Mouse (Mus musculus) forebrain, embryonic 16.5 days (tissue): ENCODE results near the gene Gjc1. TPM values are rescaled to one million over a fixed set of nuclear protein-coding genes. Genes with fewer than 3 reads are reported as not detected.

ENCODE experiments used
- ATAC-seq: fragments of 200-750 bp; cut with Nextera tagmentation; 2 replicates; pipeline ENCODE4 v1.8.0; 2017; ENCODE audit warnings: mild to moderate bottlenecking, moderate library complexity
- H3K27ac ChIP-seq: fragments of 300-500 bp; sonication (generic); 2 replicates; pipeline ENCODE4 v1.5.1; 2014; ENCODE audit warnings: low read length, control low read depth
- H3K27me3 ChIP-seq: fragments of 300-500 bp; sonication (generic); replicated peaks from 2 replicates; pipeline ENCODE4 v1.6.1; 2014; ENCODE audit warnings: low read length; ENCODE audit not compliant: control insufficient read depth, insufficient read depth
- H3K36me3 ChIP-seq: fragments of 300-500 bp; sonication (generic); 2 replicates; pipeline ENCODE4 v1.6.1; 2014; ENCODE audit not compliant: control insufficient read depth, insufficient read depth
- H3K4me1 ChIP-seq: fragments of 300-500 bp; sonication (generic); replicated peaks from 2 replicates; pipeline ENCODE4 v1.6.1; 2014; ENCODE audit warnings: low read length; ENCODE audit not compliant: control insufficient read depth, insufficient read depth
- H3K4me2 ChIP-seq: fragments of 300-500 bp; sonication (generic); 2 replicates; pipeline ENCODE4 v1.6.1; 2014; ENCODE audit warnings: mild to moderate bottlenecking, low read length, control low read depth
- H3K4me3 ChIP-seq: fragments of 300-500 bp; sonication (generic); replicated peaks from 2 replicates; pipeline ENCODE4 v1.5.1; 2014; ENCODE audit warnings: mild to moderate bottlenecking, low read length, control low read depth
- H3K9ac ChIP-seq: fragments of 300-500 bp; sonication (generic); replicated peaks from 2 replicates; pipeline ENCODE4 v1.6.1; 2014; ENCODE audit warnings: low read depth, low read length, control low read depth
- H3K9me3 ChIP-seq: fragments of 300-500 bp; sonication (generic); 2 replicates; pipeline ENCODE4 v1.6.1; 2016; ENCODE audit warnings: low read length; ENCODE audit not compliant: control insufficient read depth
- WGBS: fragments of 180-500 bp; shearing (Covaris S2); extraction: QIAGEN DNeasy Blood & Tissue Kit; methylation state at CpG from one replicate; pipeline ENCODE4 v1.1.7; 2014; 5-methylcytosine and 5-hydroxymethylcytosine counted together
- polyA plus RNA-seq: library from polyadenylated mRNA; unstranded; fragments of >200 nt; fragmentation: Nextera tagmentation; extraction: Ambion mirVana; gene quantifications from 2 replicates; pipeline ENCODE4 v1.2.1, GENCODE M21; 2015

The Gjc1 gene
- polyA plus RNA-seq, 1 experiment from 2014 or later, result 41.9 TPM

- Histone ChIP-seq H3K27me3 (no peaks in the 10 kb centered on the region), H3K9me3 (no peaks in the 10 kb centered on the region), H3K4me3 (no peak overlapping the region), H3K4me2 (no peak overlapping the region; the same call in 1 of the 2 replicates), H3K9ac (peak overlapping the region; percentile 56), H3K27ac (no peak overlapping the region), H3K4me1 (peaks cover 25% of the 10 kb centered on the region), H3K36me3 (no peaks in the 10 kb centered on the region; the same call in 1 of the 2 replicates)
- WGBS, result 34% methylated on average over 14 of the region's 14 CpGs
- ATAC-seq, result no peak
Observed at GRCm38 (mm10) chr11:102778165-102778564, 41.3 kb downstream of the Gjc1 start.

- H3K27ac ChIP-seq, result no peak overlapping the region
- H3K4me2 ChIP-seq, result peak overlapping the region; percentile 45
- peak overlapping the region; percentile 56 for H3K9ac ChIP-seq
- no peaks in the 10 kb centered on the region; the same call in 1 of the 2 replicates for H3K36me3 ChIP-seq
- H3K4me1 ChIP-seq, result peaks cover 30% of the 10 kb centered on the region
- ATAC-seq, result no peak
- H3K27me3 ChIP-seq, result no peaks in the 10 kb centered on the region
- 28% methylated on average over 21 of the region's 21 CpGs for WGBS
- no peaks in the 10 kb centered on the region for H3K9me3 ChIP-seq
- H3K4me3 ChIP-seq, result 0 out of 2 replicates have a peak overlapping the region, but pooled peaks have one; percentile 11
Observed at GRCm38 (mm10) chr11:102777598-102777997, 41.9 kb downstream of the Gjc1 start.

DNA sequence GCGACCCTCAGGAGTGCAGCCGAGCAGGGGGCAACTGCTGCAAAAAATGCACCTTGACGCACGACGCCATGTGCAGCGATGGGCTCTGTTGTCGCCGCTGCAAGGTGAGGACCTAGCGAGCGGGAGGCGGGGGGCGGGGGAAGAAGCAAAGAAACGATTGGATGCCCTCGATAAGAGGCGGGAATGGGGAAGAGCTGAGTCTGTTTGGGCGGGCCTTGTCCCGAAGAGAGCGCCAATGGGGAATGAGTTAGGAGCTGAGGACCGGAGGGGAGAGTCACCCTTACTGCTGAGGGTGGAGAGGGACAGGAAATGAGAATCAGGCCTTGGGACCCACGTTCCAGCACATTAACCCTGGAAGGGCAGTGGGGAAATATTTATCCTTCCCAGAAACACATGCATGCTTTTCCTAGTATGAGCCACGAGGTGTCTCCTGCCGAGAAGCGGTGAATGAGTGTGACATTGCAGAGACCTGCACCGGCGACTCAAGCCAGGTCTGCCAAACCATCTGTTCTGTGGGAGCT lies 44.8 kb downstream of the Gjc1 start:
- peak overlapping the region; percentile 93 for H3K9ac ChIP-seq
- WGBS, result 1% methylated on average over 24 of the region's 25 CpGs
- no peaks in the 10 kb centered on the region for H3K9me3 ChIP-seq
- H3K27me3 ChIP-seq, result no peaks in the 10 kb centered on the region
- no peaks in the 10 kb centered on the region; the same call in 1 of the 2 replicates for H3K36me3 ChIP-seq
- H3K27ac ChIP-seq, result peak overlapping the region; percentile 96
- H3K4me2 ChIP-seq, result peak overlapping the region; percentile 94
- ATAC-seq, result peak; percentile 88
- H3K4me1 ChIP-seq, result peaks cover 39% of the 10 kb centered on the region
- peak overlapping the region; percentile 73 for H3K4me3 ChIP-seq

DNA sequence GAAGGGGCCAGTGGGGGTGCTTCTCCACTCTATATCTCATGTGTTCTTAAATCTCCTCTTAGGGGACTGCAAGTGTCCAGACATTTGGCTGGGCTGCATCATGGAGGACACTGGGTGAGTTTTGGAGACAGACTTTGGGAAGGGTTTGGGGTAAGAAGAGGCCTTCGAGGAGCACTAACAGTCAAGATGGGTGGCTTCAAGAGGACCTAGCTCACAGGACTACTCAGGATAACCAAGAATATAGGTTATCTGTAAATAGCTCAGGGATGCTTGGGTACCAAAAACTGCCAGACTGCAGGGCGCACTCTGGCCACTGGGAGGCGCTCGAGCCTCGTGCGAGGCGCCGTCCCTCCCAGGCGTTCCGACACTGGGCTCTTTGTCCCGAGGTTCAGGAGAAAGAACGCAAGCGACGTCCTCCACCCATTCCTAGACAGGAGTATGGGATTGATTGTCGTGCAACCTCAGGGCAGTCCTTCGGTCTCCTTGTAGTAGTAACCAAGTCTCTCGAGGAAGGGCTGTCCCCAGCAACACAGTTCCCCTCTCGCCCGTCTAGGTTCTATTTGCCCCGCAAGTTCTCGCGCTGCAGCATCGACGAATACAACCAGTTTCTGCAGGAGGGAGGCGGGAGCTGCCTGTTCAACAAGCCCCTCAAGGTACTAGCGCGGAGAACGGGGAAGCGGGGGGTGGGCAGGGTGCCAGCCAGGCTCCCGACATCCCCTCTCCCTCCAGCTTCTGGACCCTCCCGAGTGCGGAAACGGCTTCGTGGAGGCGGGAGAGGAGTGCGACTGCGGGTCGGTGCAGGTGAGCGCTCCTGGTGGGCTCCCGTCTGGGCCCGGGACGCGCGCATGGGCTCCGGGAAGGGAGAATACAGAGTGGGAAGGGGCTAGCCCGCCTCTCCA lies 45.5 kb downstream of the Gjc1 start:
- H3K27me3 ChIP-seq, result no peaks in the 10 kb centered on the region
- H3K4me1 ChIP-seq, result peaks cover 39% of the 10 kb centered on the region
- under 1% methylated on average over 46 of the region's 46 CpGs for WGBS
- ATAC-seq, result peak; percentile 61
- H3K36me3 ChIP-seq, result no peaks in the 10 kb centered on the region; the same call in 1 of the 2 replicates
- peak overlapping the region; percentile 73 for H3K4me3 ChIP-seq
- peak overlapping the region; percentile 94 for H3K4me2 ChIP-seq
- H3K9me3 ChIP-seq, result no peaks in the 10 kb centered on the region
- peak overlapping the region; percentile 93 for H3K9ac ChIP-seq
- H3K27ac ChIP-seq, result peak overlapping the region; percentile 96

DNA sequence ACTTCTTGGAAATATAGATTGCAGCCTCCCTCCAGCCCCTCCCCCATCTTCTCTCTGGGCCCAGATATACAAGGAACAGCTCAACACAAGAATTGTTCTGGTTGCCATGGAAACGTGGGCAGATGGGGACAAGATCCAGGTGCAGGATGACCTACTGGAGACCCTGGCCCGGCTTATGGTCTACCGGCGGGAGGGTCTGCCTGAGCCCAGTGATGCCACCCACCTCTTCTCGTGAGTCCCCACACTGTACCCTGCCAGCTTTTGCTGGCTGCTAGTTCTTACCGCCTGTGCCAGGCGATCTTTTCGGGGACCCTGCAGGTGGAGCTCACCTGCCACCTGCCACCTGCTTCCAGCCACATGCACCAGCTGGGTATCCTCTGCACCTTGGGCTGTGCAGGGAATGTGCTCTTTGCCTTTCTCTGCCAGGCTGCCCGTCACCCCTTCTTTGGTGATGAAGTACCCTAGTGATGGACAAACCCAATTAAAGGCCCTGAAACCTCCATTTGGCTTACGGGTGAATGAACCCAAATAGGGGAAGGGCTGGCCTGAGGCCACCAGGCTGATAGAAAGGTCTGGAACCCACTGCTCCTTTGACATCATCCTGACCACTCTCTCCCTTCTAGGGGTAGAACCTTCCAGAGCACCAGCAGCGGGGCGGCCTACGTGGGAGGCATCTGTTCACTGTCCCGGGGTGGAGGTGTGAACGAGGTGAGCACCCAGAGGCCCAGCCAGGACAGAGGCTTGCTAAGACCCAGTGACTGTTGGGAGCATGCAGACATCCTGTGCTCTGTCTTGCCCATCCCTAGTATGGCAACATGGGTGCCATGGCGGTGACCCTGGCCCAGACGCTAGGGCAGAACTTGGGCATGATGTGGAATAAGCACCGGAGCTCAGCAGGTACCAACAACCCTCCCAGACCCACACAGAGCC lies 46.5 kb downstream of the Gjc1 start:
- no peak overlapping the region for H3K4me3 ChIP-seq
- WGBS, result 59% methylated on average over 18 of the region's 18 CpGs
- no peaks in the 10 kb centered on the region; the same call in 1 of the 2 replicates for H3K36me3 ChIP-seq
- no peak for ATAC-seq
- no peak overlapping the region for H3K9ac ChIP-seq
- H3K9me3 ChIP-seq, result no peaks in the 10 kb centered on the region
- H3K27me3 ChIP-seq, result no peaks in the 10 kb centered on the region
- peak overlapping the region; percentile 96; the same call in 1 of the 2 replicates for H3K27ac ChIP-seq
- peaks cover 36% of the 10 kb centered on the region for H3K4me1 ChIP-seq
- no peak overlapping the region for H3K4me2 ChIP-seq

- H3K27ac ChIP-seq, result no peak overlapping the region
- no peak overlapping the region for H3K4me2 ChIP-seq
- H3K36me3 ChIP-seq, result no peaks in the 10 kb centered on the region
- H3K27me3 ChIP-seq, result no peaks in the 10 kb centered on the region
- no peaks in the 10 kb centered on the region for H3K9me3 ChIP-seq
- no peak for ATAC-seq
- no peak overlapping the region for H3K9ac ChIP-seq
- H3K4me3 ChIP-seq, result no peak overlapping the region
- peaks cover 31% of the 10 kb centered on the region for H3K4me1 ChIP-seq
- 23% methylated on average over 16 of the region's 16 CpGs for WGBS
Observed at GRCm38 (mm10) chr11:102771916-102772714, 47.4 kb downstream of the Gjc1 start.

DNA sequence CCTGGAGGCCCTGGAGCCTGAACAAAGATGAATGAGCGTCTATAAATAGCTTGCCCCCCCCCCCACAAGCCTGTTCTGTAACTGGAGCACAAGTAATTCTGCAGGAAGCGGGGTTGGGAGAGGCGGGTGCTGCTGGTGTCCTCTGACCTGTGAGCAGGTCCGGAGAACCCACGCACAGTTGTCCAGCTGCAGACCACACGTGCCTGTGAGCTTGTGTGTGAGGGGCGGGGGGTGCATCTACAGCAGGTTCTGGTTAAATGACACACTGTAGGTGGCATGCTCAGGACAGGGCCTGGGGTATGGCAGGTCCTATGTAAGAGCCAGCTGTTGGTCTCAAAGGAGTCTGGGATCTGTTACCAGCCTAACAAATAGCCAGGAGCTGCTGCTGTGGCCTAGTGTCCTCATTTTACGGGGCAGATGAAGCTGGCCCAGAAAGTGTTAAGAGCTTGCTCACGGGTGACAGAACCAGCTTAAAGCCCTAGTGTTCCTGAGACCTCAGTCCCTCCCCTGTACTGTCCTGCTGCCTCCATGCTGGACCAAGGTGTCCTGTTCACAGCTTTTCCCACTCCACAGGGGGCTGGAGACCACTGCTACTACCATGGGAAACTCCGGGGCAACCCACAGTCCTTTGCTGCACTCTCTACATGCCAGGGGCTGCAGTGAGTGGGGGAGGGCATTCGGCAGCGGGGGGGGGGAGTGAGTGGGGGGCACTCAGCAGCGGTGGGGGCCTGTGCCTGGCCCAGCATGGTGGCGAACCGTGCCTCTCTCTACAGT lies 48.7 kb downstream of the Gjc1 start:
- Histone ChIP-seq H3K4me3 (no peak overlapping the region), H3K9me3 (no peaks in the 10 kb centered on the region), H3K27ac (no peak overlapping the region), H3K4me2 (no peak overlapping the region), H3K36me3 (no peaks in the 10 kb centered on the region), H3K9ac (no peak overlapping the region; the same call in 1 of the 2 replicates), H3K27me3 (no peaks in the 10 kb centered on the region), H3K4me1 (peaks cover 31% of the 10 kb centered on the region)
- WGBS, result 55% methylated on average over 14 of the region's 15 CpGs
- ATAC-seq, result no peak
